Mouse (Mus musculus) kidney, postnatal 25 days (tissue): ENCODE measurements around the gene Fgfr2.

Experiments used
- DNase-seq, 2 experiments: peaks; one replicate each; pipeline ENCODE4 v3.0.0; 2021; ENCODE audit warnings: mixed read lengths in 2 of 2

Gene Fgfr2

GRCm38 (mm10) chr7:132772440-132772839, 350.7 kb downstream of the Fgfr2 start:
- no peak for DNase-seq

GRCm38 (mm10) chr7:132768498-132769344, 354.4 kb downstream of the Fgfr2 start:
- no peak for DNase-seq

- no peak for DNase-seq
Observed at GRCm38 (mm10) chr7:132767999-132768370, 355.2 kb downstream of the Fgfr2 start.

GRCm38 (mm10) chr7:132767233-132767998, 355.7 kb downstream of the Fgfr2 start:
- no peak for DNase-seq

GRCm38 (mm10) chr7:132766235-132766871, 356.8 kb downstream of the Fgfr2 start:
- DNase-seq = no peak

GRCm38 (mm10) chr7:132765629-132766186, 357.4 kb downstream of the Fgfr2 start:
- DNase-seq = no peak

GRCm38 (mm10) chr7:132764896-132765491, 358.2 kb downstream of the Fgfr2 start:
- no peak for DNase-seq

GRCm38 (mm10) chr7:132764314-132764713, 358.8 kb downstream of the Fgfr2 start:
- no peak for DNase-seq

- no peak for DNase-seq
Observed at GRCm38 (mm10) chr7:132763911-132764310, 359.2 kb downstream of the Fgfr2 start.

- no peak for DNase-seq
Observed at GRCm38 (mm10) chr7:132763351-132763750, 359.8 kb downstream of the Fgfr2 start.

- no peak for DNase-seq
Observed at GRCm38 (mm10) chr7:132761409-132761808, 361.7 kb downstream of the Fgfr2 start.

- no peak for DNase-seq
Observed at GRCm38 (mm10) chr7:132760589-132761180, 362.5 kb downstream of the Fgfr2 start.

- DNase-seq = no peak
Observed at GRCm38 (mm10) chr7:132759926-132760325, 363.2 kb downstream of the Fgfr2 start.

GRCm38 (mm10) chr7:132759405-132759891, 363.7 kb downstream of the Fgfr2 start:
- DNase-seq = no peak

- DNase-seq = no peak
Observed at GRCm38 (mm10) chr7:132758875-132759274, 364.3 kb downstream of the Fgfr2 start.

- no peak for DNase-seq
Observed at GRCm38 (mm10) chr7:132756325-132756724, 366.8 kb downstream of the Fgfr2 start.

- DNase-seq = peak; percentile 61 to 64
Observed at GRCm38 (mm10) chr7:132754389-132754750, 368.8 kb downstream of the Fgfr2 start.

GRCm38 (mm10) chr7:132753518-132754388, 369.4 kb downstream of the Fgfr2 start:
- DNase-seq = no peak

GRCm38 (mm10) chr7:132751716-132752115, 371.4 kb downstream of the Fgfr2 start:
- peak; percentile 67 to 75 for DNase-seq

- DNase-seq = no peak
Observed at GRCm38 (mm10) chr7:132749504-132749903, 373.6 kb downstream of the Fgfr2 start.
